Mouse (Mus musculus): ENCODE measurements at regions not wholly inside any gene's neighbourhood (a gene's known extent, or its start where the extent isn't known, plus 50 kb on each side); places are given as distances from the start of the nearest gene placed in this dataset.

DNA sequence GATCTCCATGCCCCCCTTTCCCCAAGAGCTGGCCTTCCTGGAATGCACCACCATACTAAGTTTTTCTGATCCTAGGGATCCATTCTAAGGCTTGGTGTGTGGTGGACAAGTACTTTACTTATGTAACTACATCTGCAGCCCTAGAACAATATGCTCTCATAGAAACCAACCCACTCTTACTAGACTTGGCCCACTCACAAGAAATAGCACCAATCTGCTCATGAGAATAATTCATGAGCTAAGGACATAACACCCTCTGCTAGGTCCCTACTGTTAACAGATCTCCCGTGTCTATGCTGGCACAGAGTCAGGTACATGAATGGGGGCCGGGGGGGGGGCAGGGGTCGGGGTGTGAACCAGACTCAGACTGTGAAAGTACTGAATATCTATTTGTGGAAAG lies 150.8 kb upstream of the Otx2 start:
- TF ChIP-seq CTCF (IDR thresholded peaks at IDR 0.05; ENCODE audit: control insufficient read depth, insufficient read depth, insufficient read length) (no peak), CEBPB (IDR thresholded peaks at IDR 0.05; ENCODE audit: low read depth) (no peak), MAX (IDR thresholded peaks at IDR 0.05) (no peak), USF1 (IDR thresholded peaks at IDR 0.05; ENCODE audit: low read depth) (no peak), FOSL1 (IDR thresholded peaks at IDR 0.05; ENCODE audit: insufficient read depth, low read length, poor library complexity, severe bottlenecking) (no peak), MYOG (IDR thresholded peaks at IDR 0.05; ENCODE audit: control insufficient read depth, extremely low read depth, insufficient read length) (no peak)
